Mouse (Mus musculus): ENCODE results near the gene Atp5b. TPM values are rescaled to one million over a fixed set of nuclear protein-coding genes. Genes with fewer than 3 reads are reported as not detected.

Gene Atp5b
- polyA plus RNA-seq, 1 experiment from 2014 or later = 3,599 TPM

DNA sequence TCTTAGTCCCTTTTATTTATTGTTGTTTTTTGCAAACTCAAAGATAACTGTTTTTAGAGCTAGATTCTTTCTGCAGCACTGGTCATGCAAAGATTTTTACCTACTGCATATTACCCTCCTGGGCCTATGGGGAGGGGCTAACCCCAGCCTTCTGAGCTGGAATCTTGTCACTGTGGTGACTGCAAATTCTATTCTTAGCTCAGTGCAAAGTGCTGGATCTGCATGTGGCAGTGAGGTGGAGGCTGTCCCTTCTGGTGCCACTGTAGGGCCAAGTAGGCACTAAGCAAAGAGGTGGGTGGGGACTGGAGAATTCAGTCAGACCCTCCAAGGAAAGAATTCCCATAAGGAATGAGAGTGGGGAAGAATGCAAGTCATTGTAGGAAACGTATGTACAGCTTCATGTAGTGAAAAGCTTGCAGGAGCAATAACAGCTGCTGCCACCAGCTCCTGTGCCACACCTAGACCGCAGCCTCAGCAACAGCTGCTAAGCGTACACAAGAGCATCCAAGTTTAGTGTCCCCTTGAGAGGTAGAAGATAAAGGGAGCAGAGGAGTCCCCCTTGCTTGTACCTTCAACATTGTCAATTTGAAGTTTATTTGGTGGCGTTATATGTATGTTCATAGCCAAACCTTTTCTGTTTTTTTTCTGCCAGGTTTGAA is 27.2 kb downstream of the Atp5b start:
- no peak overlapping the region for H3K27ac ChIP-seq (ENCODE audit: low read length)
- ATAC-seq = no peak
- no peak overlapping the region for H3K4me2 ChIP-seq (ENCODE audit: low read depth, low read length)
- H3K4me1 ChIP-seq (ENCODE audit: control insufficient read depth, insufficient read depth, low read length) = no peaks in the 10 kb centered on the region
- H3K4me3 ChIP-seq (ENCODE audit: low read length) = no peak overlapping the region
- 82% methylated on average over 4 of the region's 4 CpGs for WGBS
- no peaks in the 10 kb centered on the region for H3K27me3 ChIP-seq (replicated peaks; ENCODE audit: control insufficient read depth, insufficient read depth, low read length)
- no peak overlapping the region for H3K9ac ChIP-seq (ENCODE audit: low read depth, low read length)
- peaks cover 17% of the 10 kb centered on the region for H3K36me3 ChIP-seq (ENCODE audit: control insufficient read depth, insufficient read depth, low read length)
- no peaks in the 10 kb centered on the region for H3K9me3 ChIP-seq (ENCODE audit: control insufficient read depth, low read length)

DNA sequence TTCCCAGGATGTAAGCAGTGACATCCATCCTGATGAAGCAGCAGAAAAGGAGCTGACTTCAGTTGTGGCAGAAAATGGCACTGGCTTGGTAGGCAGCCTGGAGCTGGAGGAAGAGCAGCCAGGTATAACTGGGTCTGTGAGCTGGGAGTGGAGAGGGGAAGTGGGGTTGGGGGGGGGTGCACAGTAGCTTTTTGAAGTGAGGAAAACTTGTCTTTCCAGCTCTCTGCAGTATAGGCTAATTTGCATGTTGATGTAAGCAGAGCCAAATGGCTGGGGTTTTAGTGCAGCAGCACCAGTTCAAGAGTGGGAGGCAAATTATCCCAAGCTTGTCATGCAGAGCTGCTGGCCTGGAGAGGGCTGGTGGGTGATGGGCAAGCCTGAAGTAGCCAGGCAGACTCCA is 28.2 kb downstream of the Atp5b start:
- no peak overlapping the region for H3K9ac ChIP-seq (ENCODE audit: low read depth, low read length)
- no peaks in the 10 kb centered on the region for H3K4me1 ChIP-seq (ENCODE audit: control insufficient read depth, insufficient read depth, low read length)
- H3K9me3 ChIP-seq (ENCODE audit: control insufficient read depth, low read length) = no peaks in the 10 kb centered on the region
- no peak for ATAC-seq
- no peaks in the 10 kb centered on the region for H3K27me3 ChIP-seq (replicated peaks; ENCODE audit: control insufficient read depth, insufficient read depth, low read length)
- peaks cover 26% of the 10 kb centered on the region for H3K36me3 ChIP-seq (ENCODE audit: control insufficient read depth, insufficient read depth, low read length)
- no peak overlapping the region for H3K4me2 ChIP-seq (ENCODE audit: low read depth, low read length)
- H3K27ac ChIP-seq (ENCODE audit: low read length) = no peak overlapping the region
- H3K4me3 ChIP-seq (ENCODE audit: low read length) = no peak overlapping the region

DNA sequence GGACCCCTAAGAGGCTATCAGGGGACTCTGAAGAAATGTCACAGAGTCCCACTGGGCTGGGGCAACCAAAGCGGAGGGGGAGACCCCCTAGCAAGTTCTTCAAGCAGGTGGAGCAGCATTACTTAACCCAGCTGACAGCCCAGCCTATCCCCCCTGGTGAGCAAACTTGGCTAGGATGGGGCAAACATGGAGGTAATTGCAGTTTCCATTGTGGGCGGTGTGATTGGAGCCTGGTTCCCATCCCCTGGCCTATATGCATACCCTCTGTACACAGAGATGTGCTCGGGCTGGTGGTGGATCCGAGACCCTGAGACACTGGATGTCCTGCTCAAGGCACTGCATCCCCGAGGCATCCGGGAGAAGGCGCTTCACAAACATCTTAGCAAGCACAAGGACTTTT is 40.8 kb downstream of the Atp5b start:
- ATAC-seq = no peak
- Histone ChIP-seq H3K9me3 (ENCODE audit: control insufficient read depth, low read length) (no peaks in the 10 kb centered on the region), H3K4me3 (ENCODE audit: low read length) (no peak overlapping the region), H3K4me1 (ENCODE audit: control insufficient read depth, insufficient read depth, low read length) (no peaks in the 10 kb centered on the region), H3K27ac (ENCODE audit: low read length) (no peak overlapping the region), H3K4me2 (ENCODE audit: low read depth, low read length) (no peak overlapping the region), H3K9ac (ENCODE audit: low read depth, low read length) (no peak overlapping the region), H3K36me3 (ENCODE audit: control insufficient read depth, insufficient read depth, low read length) (peaks cover 56% of the 10 kb centered on the region), H3K27me3 (replicated peaks; ENCODE audit: control insufficient read depth, insufficient read depth, low read length) (no peaks in the 10 kb centered on the region)
- WGBS = 92% methylated on average over 7 of the region's 7 CpGs

DNA sequence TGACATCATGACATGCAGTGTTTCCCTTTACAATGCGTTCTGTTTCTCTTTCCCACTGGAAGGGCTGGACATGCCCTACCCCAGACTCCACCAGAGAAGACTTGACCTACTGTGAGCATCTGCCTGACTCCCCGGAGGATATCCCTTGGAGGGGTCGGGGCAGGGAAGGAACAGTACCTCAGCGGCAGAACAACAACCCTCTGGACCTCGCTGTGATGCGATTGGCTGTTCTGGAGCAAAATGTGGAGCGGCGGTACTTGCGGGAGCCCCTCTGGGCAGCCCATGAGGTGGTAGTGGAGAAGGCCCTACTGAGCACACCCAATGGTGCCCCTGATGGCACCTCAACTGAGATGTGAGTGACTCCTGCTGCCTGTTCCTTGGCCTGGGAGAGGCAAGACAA is 41.8 kb downstream of the Atp5b start:
- Histone ChIP-seq H3K4me3 (ENCODE audit: low read length) (no peak overlapping the region), H3K9me3 (ENCODE audit: control insufficient read depth, low read length) (no peaks in the 10 kb centered on the region), H3K4me2 (ENCODE audit: low read depth, low read length) (no peak overlapping the region), H3K27ac (ENCODE audit: low read length) (no peak overlapping the region), H3K36me3 (ENCODE audit: control insufficient read depth, insufficient read depth, low read length) (peaks cover 56% of the 10 kb centered on the region), H3K9ac (ENCODE audit: low read depth, low read length) (no peak overlapping the region), H3K27me3 (replicated peaks; ENCODE audit: control insufficient read depth, insufficient read depth, low read length) (no peaks in the 10 kb centered on the region), H3K4me1 (ENCODE audit: control insufficient read depth, insufficient read depth, low read length) (no peaks in the 10 kb centered on the region)
- ATAC-seq = no peak
- 95% methylated on average over 9 of the region's 9 CpGs for WGBS

DNA sequence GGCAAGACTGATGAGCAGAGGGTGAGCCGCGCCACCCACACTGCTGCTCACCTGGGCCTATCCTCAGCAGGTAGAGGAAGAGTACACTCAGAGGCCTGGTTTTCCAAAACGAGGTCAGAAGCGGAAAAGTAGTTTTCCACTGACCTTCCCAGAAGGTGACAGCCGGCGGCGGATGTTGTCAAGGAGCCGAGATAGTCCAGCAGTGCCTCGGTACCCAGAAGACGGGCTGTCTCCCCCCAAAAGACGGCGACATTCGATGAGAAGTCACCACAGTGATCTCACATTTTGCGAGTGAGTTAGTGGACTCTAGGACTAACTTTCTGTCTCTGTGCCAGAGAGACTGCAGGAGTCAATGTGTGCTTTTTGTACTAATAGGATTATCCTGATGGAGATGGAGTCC is 42.9 kb downstream of the Atp5b start:
- 92% methylated on average over 14 of the region's 14 CpGs for WGBS
- Histone ChIP-seq H3K27me3 (replicated peaks; ENCODE audit: control insufficient read depth, insufficient read depth, low read length) (no peaks in the 10 kb centered on the region), H3K9ac (ENCODE audit: low read depth, low read length) (no peak overlapping the region), H3K4me1 (ENCODE audit: control insufficient read depth, insufficient read depth, low read length) (no peaks in the 10 kb centered on the region), H3K36me3 (ENCODE audit: control insufficient read depth, insufficient read depth, low read length) (peaks cover 54% of the 10 kb centered on the region), H3K27ac (ENCODE audit: low read length) (no peak overlapping the region), H3K9me3 (ENCODE audit: control insufficient read depth, low read length) (no peaks in the 10 kb centered on the region), H3K4me3 (ENCODE audit: low read length) (no peak overlapping the region), H3K4me2 (ENCODE audit: low read depth, low read length) (no peak overlapping the region)
- no peak for ATAC-seq

DNA sequence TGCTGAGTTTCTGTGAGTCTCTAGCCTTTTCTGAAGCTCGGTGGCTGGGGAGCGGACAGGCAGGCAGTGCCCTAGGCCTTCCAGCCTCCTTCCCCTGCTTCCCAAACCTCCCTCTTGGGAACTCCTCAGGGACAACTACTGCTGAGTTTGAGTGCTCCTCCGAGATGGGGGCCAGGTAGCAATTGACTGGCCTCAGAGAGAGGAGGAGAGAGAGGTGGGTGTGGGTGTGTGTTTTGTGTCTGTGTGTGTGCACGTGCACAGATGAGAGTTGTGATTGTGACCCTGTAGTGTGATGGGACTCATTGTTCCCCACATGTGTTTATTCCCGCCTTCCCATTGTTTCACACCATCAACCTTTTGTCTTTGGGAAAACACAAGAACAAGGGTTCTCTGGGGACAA is 44.4 kb downstream of the Atp5b start:
- WGBS = 80% methylated on average over 5 of the region's 5 CpGs
- no peak overlapping the region for H3K27ac ChIP-seq (ENCODE audit: low read length)
- H3K27me3 ChIP-seq (replicated peaks; ENCODE audit: control insufficient read depth, insufficient read depth, low read length) = no peaks in the 10 kb centered on the region
- no peak overlapping the region for H3K4me2 ChIP-seq (ENCODE audit: low read depth, low read length)
- no peak overlapping the region for H3K9ac ChIP-seq (ENCODE audit: low read depth, low read length)
- H3K9me3 ChIP-seq (ENCODE audit: control insufficient read depth, low read length) = no peaks in the 10 kb centered on the region
- no peak for ATAC-seq
- H3K36me3 ChIP-seq (ENCODE audit: control insufficient read depth, insufficient read depth, low read length) = peaks cover 43% of the 10 kb centered on the region
- H3K4me3 ChIP-seq (ENCODE audit: low read length) = no peak overlapping the region
- no peaks in the 10 kb centered on the region for H3K4me1 ChIP-seq (ENCODE audit: control insufficient read depth, insufficient read depth, low read length)

DNA sequence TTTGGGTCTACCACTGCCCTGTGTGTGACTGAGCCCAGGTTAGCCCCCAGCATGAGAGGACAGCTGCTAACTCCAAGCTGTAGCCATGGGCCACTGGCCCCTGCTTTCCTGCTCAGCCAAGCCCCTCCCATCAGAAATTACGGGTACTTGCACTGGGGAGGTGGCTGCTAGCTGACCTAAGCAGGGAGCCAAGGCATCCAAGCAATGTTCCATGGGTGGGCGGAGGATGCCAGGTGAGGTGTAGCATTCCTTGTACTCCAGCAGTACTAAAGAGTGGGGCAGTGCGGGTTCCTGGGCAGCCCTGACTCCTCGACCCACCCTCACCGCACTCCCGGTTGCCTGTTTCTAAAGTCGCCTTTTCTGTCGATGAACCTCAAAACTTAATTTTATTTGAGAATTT is 45.1 kb downstream of the Atp5b start:
- H3K9ac ChIP-seq (ENCODE audit: low read depth, low read length) = no peak overlapping the region
- no peaks in the 10 kb centered on the region for H3K4me1 ChIP-seq (ENCODE audit: control insufficient read depth, insufficient read depth, low read length)
- H3K27ac ChIP-seq (ENCODE audit: low read length) = no peak overlapping the region
- no peaks in the 10 kb centered on the region for H3K27me3 ChIP-seq (replicated peaks; ENCODE audit: control insufficient read depth, insufficient read depth, low read length)
- ATAC-seq = 0 out of 2 replicates have a peak, but pooled peaks have one; percentile 24
- 79% methylated on average over 8 of the region's 8 CpGs for WGBS
- H3K36me3 ChIP-seq (ENCODE audit: control insufficient read depth, insufficient read depth, low read length) = peaks cover 44% of the 10 kb centered on the region
- no peak overlapping the region for H3K4me2 ChIP-seq (ENCODE audit: low read depth, low read length)
- no peaks in the 10 kb centered on the region for H3K9me3 ChIP-seq (ENCODE audit: control insufficient read depth, low read length)
- no peak overlapping the region for H3K4me3 ChIP-seq (ENCODE audit: low read length)

DNA sequence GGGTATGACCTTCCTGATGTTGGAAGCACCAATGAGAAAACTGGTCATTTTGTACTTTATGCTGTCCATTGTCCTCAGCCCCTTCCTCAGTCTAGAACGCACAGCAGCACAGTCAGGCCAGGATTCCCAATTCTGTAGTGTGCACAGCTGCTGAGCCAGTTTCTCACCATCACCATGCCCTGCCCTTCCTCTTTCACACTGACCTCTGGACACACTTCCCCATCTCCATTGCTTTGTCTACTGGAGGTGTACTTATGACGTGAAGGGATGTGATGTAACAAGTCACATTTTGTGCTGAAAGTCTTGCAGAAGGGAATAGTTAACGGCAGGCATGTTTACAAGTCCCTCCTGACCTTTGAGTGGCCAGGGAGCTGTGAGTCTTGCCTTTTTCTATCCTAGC is 48.2 kb downstream of the Atp5b start:
- H3K4me3 ChIP-seq (ENCODE audit: low read length) = no peak overlapping the region
- H3K4me2 ChIP-seq (ENCODE audit: low read depth, low read length) = no peak overlapping the region
- WGBS = 74% methylated on average over 3 of the region's 3 CpGs
- H3K9me3 ChIP-seq (ENCODE audit: control insufficient read depth, low read length) = no peaks in the 10 kb centered on the region
- peaks cover 26% of the 10 kb centered on the region for H3K36me3 ChIP-seq (ENCODE audit: control insufficient read depth, insufficient read depth, low read length)
- H3K27me3 ChIP-seq (replicated peaks; ENCODE audit: control insufficient read depth, insufficient read depth, low read length) = no peaks in the 10 kb centered on the region
- no peaks in the 10 kb centered on the region for H3K4me1 ChIP-seq (ENCODE audit: control insufficient read depth, insufficient read depth, low read length)
- no peak overlapping the region for H3K9ac ChIP-seq (ENCODE audit: low read depth, low read length)
- no peak overlapping the region for H3K27ac ChIP-seq (ENCODE audit: low read length)
- ATAC-seq = no peak

DNA sequence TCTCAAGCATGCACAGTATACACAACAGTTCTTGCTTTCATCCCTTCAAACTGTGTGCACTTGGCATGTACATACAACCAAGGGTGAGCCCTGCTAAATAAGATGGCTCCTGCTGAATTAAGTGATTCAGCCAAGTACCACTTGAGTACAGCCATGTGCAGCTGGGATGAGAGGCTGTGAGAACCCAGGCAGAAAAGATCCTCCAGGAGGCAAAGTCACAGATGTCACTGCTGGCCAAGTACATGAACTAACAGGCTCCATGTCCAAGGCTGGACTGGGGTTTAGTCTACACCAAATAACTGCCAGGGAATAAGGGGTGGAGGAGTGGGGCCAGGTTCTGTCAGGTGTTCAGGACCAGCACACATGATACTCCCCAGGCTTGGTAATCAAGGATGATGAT is 48.7 kb downstream of the Atp5b start:
- no peak overlapping the region for H3K4me3 ChIP-seq (ENCODE audit: low read length)
- no peak overlapping the region for H3K27ac ChIP-seq (ENCODE audit: low read length)
- no peaks in the 10 kb centered on the region for H3K9me3 ChIP-seq (ENCODE audit: control insufficient read depth, low read length)
- H3K4me2 ChIP-seq (ENCODE audit: low read depth, low read length) = no peak overlapping the region
- no peak overlapping the region for H3K9ac ChIP-seq (ENCODE audit: low read depth, low read length)
- 0 out of 2 replicates have a peak, but pooled peaks have one; percentile 20 for ATAC-seq
- peaks cover 21% of the 10 kb centered on the region for H3K36me3 ChIP-seq (ENCODE audit: control insufficient read depth, insufficient read depth, low read length)
- H3K27me3 ChIP-seq (replicated peaks; ENCODE audit: control insufficient read depth, insufficient read depth, low read length) = no peaks in the 10 kb centered on the region
- H3K4me1 ChIP-seq (ENCODE audit: control insufficient read depth, insufficient read depth, low read length) = no peaks in the 10 kb centered on the region

DNA sequence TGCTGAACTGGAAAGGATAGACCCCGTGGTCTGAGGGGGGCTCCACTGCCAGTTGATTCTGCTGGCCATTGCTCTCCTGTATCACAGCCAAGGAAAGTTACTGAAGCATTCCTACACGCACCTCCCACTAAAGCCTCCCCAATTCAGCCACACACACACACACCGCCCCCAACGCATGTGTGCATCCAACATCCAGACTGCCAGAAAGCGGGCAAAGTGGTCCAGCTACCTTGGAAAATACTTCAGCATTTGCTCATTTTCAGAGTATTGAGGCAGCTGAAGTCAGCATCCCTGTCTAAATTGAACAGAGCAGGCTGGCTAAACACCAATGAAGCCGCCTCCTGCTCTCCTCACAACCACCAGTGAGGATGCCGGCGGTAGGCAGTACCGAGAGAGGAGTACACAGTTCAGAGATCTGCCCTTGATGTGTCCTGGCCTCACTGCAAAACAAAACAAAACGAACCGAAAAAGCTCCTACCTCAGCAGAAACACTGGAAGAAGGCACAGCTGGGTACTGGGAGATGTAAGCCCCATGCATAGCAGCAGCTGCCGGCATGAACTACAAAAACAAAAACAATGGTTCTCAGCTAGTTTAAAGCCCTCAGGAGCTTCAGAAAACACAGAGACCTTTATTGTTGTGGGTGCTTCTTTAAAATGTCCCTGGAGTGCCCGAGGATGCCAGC is 50.7 kb downstream of the Atp5b start:
- no peak overlapping the region for H3K4me2 ChIP-seq (ENCODE audit: low read depth, low read length)
- H3K9ac ChIP-seq (ENCODE audit: low read depth, low read length) = no peak overlapping the region
- ATAC-seq = no peak
- no peaks in the 10 kb centered on the region for H3K27me3 ChIP-seq (replicated peaks; ENCODE audit: control insufficient read depth, insufficient read depth, low read length)
- H3K36me3 ChIP-seq (ENCODE audit: control insufficient read depth, insufficient read depth, low read length) = peaks cover 19% of the 10 kb centered on the region; the same call in 1 of the 2 replicates
- H3K27ac ChIP-seq (ENCODE audit: low read length) = no peak overlapping the region
- H3K4me1 ChIP-seq (ENCODE audit: control insufficient read depth, insufficient read depth, low read length) = no peaks in the 10 kb centered on the region
- H3K9me3 ChIP-seq (ENCODE audit: control insufficient read depth, low read length) = no peaks in the 10 kb centered on the region
- no peak overlapping the region for H3K4me3 ChIP-seq (ENCODE audit: low read length)
- 62% methylated on average over 13 of the region's 13 CpGs for WGBS

Data from intestine, embryonic 16.5 days (tissue).